Mouse (Mus musculus) ovary, adult 2 months (tissue): ENCODE measurements around the gene Aasdh. TPM values are rescaled to one million over a fixed set of nuclear protein-coding genes. Genes with fewer than 3 reads are reported as not detected.

Source experiments
- polyA plus RNA-seq: library from polyadenylated mRNA; depleted of rRNA; stranded (reverse); fragments of >200 nt; gene quantifications from 2 replicates; pipeline ENCODE4 v1.2.3, GENCODE M21; 2012; rRNA removed

Gene Aasdh
- polyA plus RNA-seq: 8.3 and 9.8 TPM in 2 replicates

GRCm38 (mm10) chr5:76905405-76906154 is at the start of gene Aasdh:
TSS of gene Aasdh (minus strand) at chr5:76905514.

GRCm38 (mm10) chr5:76951106-76952027 is 46.1 kb upstream of the Aasdh start, which contains the start of the genes Paics and Ppat:
TSS of gene Paics (plus strand) at chr5:76951307.
TSS of gene Ppat (minus strand) at chr5:76951578.

Other genes starting within 250 kb of the Aasdh start
- gene C530008M17Rik, start 249.0 kb downstream of the Aasdh start, polyA plus RNA-seq: 4.4 and 4.9 TPM in 2 replicates
- 60.0 and 65.5 TPM in 2 replicates for gene Paics, start 45.8 kb upstream of the Aasdh start, polyA plus RNA-seq
- gene Ppat, start 46.1 kb upstream of the Aasdh start, polyA plus RNA-seq: 7.5 and 9.2 TPM in 2 replicates
- gene Srp72, start 69.2 kb upstream of the Aasdh start, polyA plus RNA-seq: 18.0 and 20.1 TPM in 2 replicates
- gene Arl9, start 98.5 kb upstream of the Aasdh start, polyA plus RNA-seq: not detected in 2 replicates
- 0.08 and 0.31 TPM in 2 replicates for gene Thegl, start 110.5 kb upstream of the Aasdh start, polyA plus RNA-seq
- gene Hopx, start 209.6 kb upstream of the Aasdh start, polyA plus RNA-seq: 24.7 and 25.2 TPM in 2 replicates